Mouse (Mus musculus): ENCODE measurements around the gene Cbr2.

Cbr2 gene

GRCm38 (mm10) chr11:120710672-120711071 lies 21.2 kb downstream of the Cbr2 start:
- no peak for DNase-seq

- DNase-seq: no peak
Measured at GRCm38 (mm10) chr11:120709551-120709950, 22.4 kb downstream of the Cbr2 start.

GRCm38 (mm10) chr11:120707969-120708368 lies 23.9 kb downstream of the Cbr2 start:
- DNase-seq: no peak

GRCm38 (mm10) chr11:120707225-120707624 lies 24.7 kb downstream of the Cbr2 start:
- no peak for DNase-seq

GRCm38 (mm10) chr11:120706120-120706519 lies 25.8 kb downstream of the Cbr2 start:
- DNase-seq: no peak

- DNase-seq: no peak
Measured at GRCm38 (mm10) chr11:120704486-120705325, 27.2 kb downstream of the Cbr2 start.

GRCm38 (mm10) chr11:120703696-120704454 lies 28.0 kb downstream of the Cbr2 start:
- no peak for DNase-seq

GRCm38 (mm10) chr11:120697741-120698140 lies 34.2 kb downstream of the Cbr2 start:
- no peak for DNase-seq

DNA sequence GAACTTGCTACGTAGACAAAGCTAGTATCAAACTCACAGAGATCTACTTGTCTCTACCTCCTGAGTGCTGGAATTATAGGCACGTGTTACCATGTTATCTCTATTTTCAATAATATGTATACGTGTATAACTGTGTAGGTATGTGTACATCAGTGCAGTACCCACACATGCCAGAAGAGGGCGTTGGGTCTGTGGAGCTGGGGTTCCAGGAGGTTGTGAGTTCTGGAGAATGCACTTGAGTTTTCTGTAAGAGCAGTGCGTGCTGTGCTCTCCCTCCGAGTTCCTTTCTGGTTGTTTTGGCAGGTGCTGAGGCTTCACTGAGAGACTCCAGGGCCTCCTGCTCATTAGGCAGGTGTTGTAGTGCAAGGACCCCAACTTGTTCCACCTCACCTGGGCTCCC lies 35.3 kb downstream of the Cbr2 start:
- no peak for DNase-seq

GRCm38 (mm10) chr11:120695641-120696040 lies 36.3 kb downstream of the Cbr2 start:
- peak; percentile 78 for DNase-seq

- DNase-seq: no peak
Measured at GRCm38 (mm10) chr11:120695184-120695583, 36.7 kb downstream of the Cbr2 start.

GRCm38 (mm10) chr11:120693461-120693860 lies 38.5 kb downstream of the Cbr2 start:
- peak; percentile 69 for DNase-seq

DNA sequence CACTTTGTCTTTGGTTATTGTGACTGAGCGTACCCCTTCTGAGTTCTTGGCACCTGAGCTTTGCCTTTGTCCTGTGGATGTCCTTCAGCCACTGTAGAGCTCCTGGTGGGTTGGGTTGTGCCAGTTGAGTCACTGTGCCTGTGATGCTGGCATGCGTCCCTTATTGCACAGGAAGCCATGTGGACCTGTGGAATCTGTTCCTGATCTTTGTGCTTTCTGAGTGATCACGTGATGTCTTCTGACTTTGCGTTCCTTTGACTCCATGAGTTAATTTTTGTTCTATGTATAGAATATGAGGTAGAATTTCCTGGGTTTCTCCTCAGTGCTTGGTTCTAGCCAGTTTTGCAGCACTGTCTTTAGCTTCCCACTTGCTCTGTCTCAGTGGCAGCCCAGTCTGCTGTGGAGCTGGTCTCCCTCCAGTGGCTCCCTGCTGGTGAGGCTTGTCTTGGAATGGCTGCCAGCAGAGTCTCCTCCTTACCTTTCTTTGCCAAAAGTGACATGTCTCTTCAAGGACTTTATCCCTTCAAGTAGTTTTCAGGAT lies 39.4 kb downstream of the Cbr2 start:
- DNase-seq: peak; percentile 93

DNA sequence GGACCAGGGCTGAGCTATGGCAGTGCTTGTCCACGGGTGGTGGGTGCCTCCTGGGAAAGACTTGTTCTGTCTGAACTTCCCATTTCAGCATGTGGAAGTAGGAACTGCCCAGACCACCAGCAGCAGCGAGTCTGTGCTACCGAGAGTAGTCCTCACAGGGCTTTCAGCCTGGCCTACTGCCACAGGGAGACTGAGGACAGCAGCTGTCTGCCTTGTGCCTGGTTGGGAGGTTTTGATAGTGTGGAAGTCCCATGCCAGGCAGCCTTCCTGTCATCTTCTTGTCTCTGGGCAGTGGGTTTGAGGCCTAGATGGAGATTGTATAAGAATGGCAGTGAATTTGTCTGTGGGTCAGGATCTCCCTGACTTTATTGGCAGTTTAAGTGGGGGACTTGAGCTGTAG lies 42.5 kb downstream of the Cbr2 start:
- no peak for DNase-seq

- no peak for DNase-seq
Measured at GRCm38 (mm10) chr11:120686650-120687272, 45.2 kb downstream of the Cbr2 start.

GRCm38 (mm10) chr11:120684660-120685059 lies 47.3 kb downstream of the Cbr2 start:
- DNase-seq: no peak

DNA sequence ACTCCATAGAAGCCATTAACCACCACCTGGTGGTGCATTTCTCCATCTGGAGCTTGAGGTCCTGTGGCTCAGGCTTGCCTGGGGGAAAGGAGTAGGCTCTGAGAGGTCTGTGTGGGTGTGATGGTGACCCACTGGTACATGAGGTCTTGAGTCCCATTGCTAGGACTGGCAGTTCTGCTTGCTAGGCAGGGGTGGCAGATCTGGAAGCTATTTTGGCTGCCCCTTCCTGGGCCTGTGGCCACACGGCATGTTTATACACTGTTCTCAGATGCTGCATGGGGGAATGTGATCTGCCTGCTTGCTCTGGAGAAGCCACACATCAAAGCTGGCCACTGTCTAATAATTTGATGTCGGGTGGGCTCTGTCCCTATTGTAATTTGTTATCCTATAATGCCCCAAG lies 47.8 kb downstream of the Cbr2 start:
- DNase-seq: no peak

DNA sequence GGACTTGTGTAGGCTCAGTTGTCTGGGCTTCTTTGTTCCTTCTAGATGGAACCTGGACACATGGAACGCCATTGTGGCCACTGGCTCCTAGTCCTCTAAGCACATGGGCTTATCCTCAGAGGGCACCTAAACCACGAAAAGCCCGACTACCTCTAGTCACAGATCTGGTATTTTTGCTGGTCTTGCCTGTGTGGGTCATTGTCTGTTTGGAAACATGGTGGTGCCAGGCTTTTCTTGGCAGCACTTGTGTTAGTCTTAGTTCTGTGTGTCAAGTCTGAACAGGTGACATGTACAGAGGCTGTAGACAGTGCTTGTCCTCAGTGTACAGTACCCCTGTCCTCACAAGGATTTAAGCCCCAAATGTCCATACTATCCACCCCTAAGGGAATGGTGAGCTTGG lies 48.4 kb downstream of the Cbr2 start:
- DNase-seq: no peak

DNA sequence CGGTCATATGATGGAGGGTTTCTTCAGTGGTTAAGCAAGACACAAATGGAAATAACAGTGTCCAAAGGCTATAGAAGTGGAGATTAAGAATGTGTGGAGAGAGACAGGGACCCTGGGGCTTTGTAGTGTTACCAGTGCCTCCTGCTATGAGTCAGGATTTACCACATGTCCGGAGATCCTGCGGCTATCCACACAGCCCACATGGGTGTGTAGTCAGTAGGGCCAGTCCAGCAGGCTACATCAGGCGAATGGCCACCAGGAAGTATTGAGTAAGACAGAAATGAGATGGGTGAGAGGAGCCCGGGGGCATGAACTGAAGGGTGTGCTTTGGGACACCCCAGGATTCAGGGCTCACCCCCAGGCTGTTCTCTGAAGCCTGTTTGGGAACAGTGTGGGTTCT lies 49.2 kb downstream of the Cbr2 start:
- no peak for DNase-seq

GRCm38 (mm10) chr11:120679909-120680308 lies 52.0 kb downstream of the Cbr2 start:
- peak; percentile 92 for DNase-seq
